Mouse (Mus musculus): ENCODE results near the gene Nr1d1. TPM values are rescaled to one million over a fixed set of nuclear protein-coding genes. Genes with fewer than 3 reads are reported as not detected.

The Nr1d1 gene
- polyA plus RNA-seq, 1 experiment from 2014 or later = 1.7 TPM

DNA sequence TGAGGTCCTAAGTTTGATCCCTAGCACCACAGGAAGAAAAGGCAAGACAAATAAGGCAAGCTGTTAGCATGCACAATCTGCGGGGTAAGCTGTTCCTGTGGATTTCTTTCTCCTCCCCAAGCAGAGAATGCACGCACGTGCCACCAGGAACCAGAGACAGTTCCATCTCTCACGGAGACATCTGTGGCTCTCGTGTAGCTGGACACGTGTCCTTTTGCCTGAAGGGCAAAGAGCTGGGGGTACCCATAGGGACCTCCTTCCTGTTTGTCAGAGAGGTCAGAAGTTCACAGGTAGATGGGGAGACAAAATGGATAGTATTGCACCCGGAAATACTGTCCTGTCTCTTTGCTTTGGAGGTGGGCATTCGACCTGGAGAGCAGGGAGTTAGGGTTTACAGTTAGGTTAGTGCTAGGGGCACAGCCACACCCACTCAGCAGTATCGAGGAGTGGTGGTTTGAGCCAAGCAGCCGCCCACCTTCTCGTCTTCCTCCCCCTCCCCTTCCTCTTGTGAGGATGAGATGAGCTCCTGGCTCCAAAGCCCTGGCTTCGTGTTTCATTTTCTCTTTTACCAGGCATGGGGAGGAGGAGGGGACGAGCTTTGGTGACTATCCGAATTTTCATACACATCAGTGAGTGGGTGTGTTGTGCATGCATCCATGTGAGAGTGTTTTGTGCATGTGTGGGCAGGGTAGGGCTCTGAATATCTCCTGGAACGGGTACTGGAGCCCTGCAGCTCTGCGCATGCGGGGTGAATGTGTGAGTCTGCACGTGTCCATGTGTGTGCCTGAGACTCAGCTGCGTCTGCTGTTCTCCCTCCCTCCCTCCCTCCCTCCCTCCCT is 28.1 kb downstream of the Nr1d1 start:
- H3K4me3 ChIP-seq = peak overlapping the region; percentile 22; the same call in 1 of the 2 replicates
- ATAC-seq (ENCODE audit: insufficient number of reproducible peaks, insufficient read depth, low FRiP score, low TSS enrichment) = peak; percentile 76
- 5% methylated on average over 17 of the region's 19 CpGs for WGBS
- peak overlapping the region; percentile 1; the same call in 1 of the 2 replicates for H3K9ac ChIP-seq
- H3K27ac ChIP-seq = peak overlapping the region; percentile 85
- peaks cover 94% of the 10 kb centered on the region for H3K4me1 ChIP-seq
- H3K27me3 ChIP-seq = no peaks in the 10 kb centered on the region
- no peaks in the 10 kb centered on the region for H3K36me3 ChIP-seq
- no peaks in the 10 kb centered on the region for H3K9me3 ChIP-seq
- peak overlapping the region; percentile 46 for H3K4me2 ChIP-seq (replicated peaks)

DNA sequence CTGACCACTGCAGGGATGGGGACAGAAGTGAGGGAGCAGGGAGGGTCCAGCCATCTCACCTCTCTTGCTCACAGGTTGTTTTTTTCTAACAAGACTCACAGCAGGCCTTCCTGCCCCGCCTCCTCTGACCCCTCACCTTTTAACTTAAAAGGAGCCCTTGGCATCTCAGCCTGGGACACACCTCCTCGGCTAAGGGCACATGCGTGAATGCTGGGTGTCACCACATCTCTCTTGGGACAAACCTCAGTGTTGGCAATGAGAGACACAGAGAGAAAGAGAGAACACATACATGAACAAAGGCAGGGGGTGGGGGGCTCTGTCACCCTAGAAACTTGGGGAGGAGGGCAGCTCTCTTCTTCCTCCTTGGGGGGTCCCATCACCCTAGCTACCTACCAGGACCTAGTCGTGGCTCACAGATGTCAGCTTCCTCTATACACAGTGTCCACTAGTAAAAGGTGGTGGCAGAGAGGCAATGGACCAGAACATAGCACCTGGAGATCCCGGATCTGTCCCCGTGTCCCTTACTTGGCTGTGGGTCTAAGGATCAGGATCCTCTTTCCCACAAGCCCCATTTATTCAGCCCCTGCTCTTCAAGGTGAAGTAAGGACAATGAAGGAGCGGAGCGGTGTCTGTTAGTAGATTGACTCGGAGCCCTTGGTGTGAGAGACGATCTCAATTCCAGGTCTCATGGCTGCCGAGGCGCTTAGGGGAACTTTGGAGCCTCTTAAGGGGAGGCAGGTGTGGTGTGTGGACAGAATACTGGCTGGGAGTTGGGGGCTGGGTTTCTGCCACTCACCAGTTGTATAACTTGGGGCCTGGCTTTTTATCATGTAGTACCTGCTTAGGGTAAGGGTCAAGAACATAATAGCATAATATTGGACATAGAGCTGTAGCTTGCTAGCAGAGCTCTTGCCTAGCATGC is 28.9 kb downstream of the Nr1d1 start:
- Histone ChIP-seq H3K4me2 (replicated peaks) (peak overlapping the region; percentile 46; the same call in 1 of the 2 replicates), H3K9ac (no peak overlapping the region), H3K9me3 (no peaks in the 10 kb centered on the region), H3K36me3 (no peaks in the 10 kb centered on the region), H3K4me3 (no peak overlapping the region), H3K27me3 (no peaks in the 10 kb centered on the region), H3K27ac (peak overlapping the region; percentile 85), H3K4me1 (peaks cover 88% of the 10 kb centered on the region)
- WGBS = 49% methylated on average over 12 of the region's 12 CpGs
- ATAC-seq (ENCODE audit: insufficient number of reproducible peaks, insufficient read depth, low FRiP score, low TSS enrichment) = no peak

DNA sequence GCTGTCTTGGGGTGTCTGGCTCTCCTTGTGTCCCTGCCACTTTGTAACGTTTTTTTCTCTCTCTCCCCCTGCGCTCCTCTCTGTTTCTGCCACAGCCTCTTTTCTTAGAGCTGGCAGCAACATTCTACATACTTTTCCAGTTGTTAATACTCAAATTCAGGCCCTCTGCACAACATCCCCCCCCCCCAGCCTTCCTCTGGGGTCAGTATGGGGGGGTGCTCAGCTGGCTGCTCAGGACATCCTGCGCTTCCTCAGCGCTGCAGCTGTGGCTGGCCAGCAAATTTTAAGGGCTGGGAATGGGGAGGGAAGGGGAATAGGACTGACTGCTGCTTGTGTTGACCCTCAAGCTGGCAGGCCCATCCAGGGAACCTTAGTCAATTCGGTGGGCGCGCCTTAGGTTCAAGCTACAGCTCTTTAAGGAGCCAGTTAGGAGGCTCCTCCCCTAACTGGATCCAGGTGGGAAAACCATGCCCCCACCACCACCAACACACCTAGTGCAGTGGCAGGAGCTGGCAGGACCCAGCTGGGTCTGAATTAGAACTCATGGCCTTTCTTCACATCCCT is 30.6 kb downstream of the Nr1d1 start:
- no peaks in the 10 kb centered on the region for H3K36me3 ChIP-seq
- peak overlapping the region; percentile 77 for H3K27ac ChIP-seq
- 38% methylated on average over 7 of the region's 7 CpGs for WGBS
- no peaks in the 10 kb centered on the region for H3K9me3 ChIP-seq
- no peak for ATAC-seq (ENCODE audit: insufficient number of reproducible peaks, insufficient read depth, low FRiP score, low TSS enrichment)
- peaks cover 87% of the 10 kb centered on the region for H3K4me1 ChIP-seq
- no peaks in the 10 kb centered on the region for H3K27me3 ChIP-seq
- peak overlapping the region; percentile 69; the same call in 1 of the 2 replicates for H3K4me3 ChIP-seq
- H3K4me2 ChIP-seq (replicated peaks) = peak overlapping the region; percentile 81
- peak overlapping the region; percentile 39; the same call in 1 of the 2 replicates for H3K9ac ChIP-seq

DNA sequence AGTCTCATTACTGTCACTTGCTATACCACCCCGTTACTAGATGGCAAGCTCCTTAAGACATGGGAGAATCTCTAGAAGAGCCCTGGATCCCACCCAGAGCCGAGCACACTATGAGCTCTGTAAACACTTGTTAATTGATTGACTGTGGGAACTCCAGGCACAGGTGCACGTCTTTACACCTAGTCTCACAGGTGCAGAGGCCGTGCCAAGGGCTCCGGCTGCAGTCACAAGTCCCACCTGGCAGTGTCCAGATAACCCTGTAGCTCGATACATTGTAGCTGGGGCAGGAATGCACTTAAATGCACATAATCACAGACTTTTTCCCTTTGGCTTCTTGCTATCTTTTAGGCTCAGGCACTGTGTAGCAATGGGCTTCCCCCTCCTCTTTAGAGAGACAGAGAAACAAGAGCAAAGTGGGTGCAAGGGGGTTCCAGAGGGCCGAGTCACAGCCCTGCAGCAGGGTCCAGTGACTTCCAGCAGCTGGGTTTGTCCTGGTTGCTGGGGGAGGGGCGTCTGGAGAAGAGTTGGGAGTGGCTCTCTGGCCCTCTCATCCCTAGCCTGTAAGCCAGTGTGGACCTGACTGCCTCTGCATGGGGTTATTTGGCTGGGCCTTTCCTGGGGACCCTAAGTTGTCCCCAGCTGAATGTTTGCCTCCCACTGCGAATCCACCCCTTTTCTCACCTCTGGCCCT is 31.3 kb downstream of the Nr1d1 start:
- H3K36me3 ChIP-seq = no peaks in the 10 kb centered on the region
- no peaks in the 10 kb centered on the region for H3K9me3 ChIP-seq
- H3K4me3 ChIP-seq = peak overlapping the region; percentile 69
- peaks cover 80% of the 10 kb centered on the region for H3K4me1 ChIP-seq
- 7% methylated on average over 9 of the region's 9 CpGs for WGBS
- no peaks in the 10 kb centered on the region for H3K27me3 ChIP-seq
- peak overlapping the region; percentile 39; the same call in 1 of the 2 replicates for H3K9ac ChIP-seq
- peak overlapping the region; percentile 81 for H3K4me2 ChIP-seq (replicated peaks)
- no peak for ATAC-seq (ENCODE audit: insufficient number of reproducible peaks, insufficient read depth, low FRiP score, low TSS enrichment)
- H3K27ac ChIP-seq = peak overlapping the region; percentile 77

DNA sequence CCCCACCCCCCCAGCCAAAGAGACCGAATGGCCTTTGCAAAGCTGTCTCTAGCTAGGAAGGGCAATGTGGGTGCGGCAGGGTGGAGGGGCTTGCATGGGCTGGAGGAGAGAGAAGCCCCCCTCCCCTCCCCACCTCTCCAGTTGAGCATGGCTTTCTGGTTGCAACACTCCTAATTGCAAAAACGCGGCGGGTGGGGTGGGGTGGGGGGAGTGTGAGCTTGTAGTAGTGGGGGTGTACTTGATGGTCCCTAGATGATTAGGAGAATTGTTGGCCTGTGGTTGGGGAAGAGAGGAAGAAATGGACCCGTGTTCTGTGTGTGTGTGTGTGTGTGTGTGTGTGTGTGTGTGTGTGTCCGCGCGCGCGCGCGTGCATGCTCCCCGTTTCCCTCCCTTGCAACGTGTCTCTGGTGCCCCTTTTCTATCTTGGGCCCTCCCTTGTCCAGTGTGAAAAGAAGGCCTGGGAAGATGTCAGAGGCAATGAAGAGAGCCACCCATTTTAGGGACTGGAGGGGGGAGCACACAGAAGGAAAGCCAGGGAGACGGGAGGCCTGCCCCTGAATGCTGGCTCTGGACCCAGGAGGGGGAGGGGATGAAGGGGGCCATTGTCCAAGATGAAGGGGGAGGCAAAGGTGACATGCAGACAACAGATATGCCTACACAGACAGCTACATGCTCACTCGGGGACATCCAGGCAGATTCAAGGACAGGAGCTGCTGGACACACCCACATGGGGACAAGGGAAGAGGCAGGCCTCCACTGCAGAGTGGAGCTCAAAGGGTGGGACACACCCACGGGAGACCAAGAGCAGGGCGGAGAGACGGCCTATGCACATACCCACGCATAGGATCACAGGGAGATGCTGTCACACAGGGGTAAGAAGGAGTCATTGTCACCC is 32.5 kb downstream of the Nr1d1 start:
- H3K36me3 ChIP-seq = no peaks in the 10 kb centered on the region
- peak overlapping the region; percentile 69 for H3K4me3 ChIP-seq
- H3K27me3 ChIP-seq = no peaks in the 10 kb centered on the region
- 8% methylated on average over 21 of the region's 21 CpGs for WGBS
- H3K9me3 ChIP-seq = no peaks in the 10 kb centered on the region
- peak overlapping the region; percentile 73 for H3K27ac ChIP-seq
- H3K4me1 ChIP-seq = peaks cover 68% of the 10 kb centered on the region
- H3K4me2 ChIP-seq (replicated peaks) = peak overlapping the region; percentile 81
- H3K9ac ChIP-seq = peak overlapping the region; percentile 88
- no peak for ATAC-seq (ENCODE audit: insufficient number of reproducible peaks, insufficient read depth, low FRiP score, low TSS enrichment)

DNA sequence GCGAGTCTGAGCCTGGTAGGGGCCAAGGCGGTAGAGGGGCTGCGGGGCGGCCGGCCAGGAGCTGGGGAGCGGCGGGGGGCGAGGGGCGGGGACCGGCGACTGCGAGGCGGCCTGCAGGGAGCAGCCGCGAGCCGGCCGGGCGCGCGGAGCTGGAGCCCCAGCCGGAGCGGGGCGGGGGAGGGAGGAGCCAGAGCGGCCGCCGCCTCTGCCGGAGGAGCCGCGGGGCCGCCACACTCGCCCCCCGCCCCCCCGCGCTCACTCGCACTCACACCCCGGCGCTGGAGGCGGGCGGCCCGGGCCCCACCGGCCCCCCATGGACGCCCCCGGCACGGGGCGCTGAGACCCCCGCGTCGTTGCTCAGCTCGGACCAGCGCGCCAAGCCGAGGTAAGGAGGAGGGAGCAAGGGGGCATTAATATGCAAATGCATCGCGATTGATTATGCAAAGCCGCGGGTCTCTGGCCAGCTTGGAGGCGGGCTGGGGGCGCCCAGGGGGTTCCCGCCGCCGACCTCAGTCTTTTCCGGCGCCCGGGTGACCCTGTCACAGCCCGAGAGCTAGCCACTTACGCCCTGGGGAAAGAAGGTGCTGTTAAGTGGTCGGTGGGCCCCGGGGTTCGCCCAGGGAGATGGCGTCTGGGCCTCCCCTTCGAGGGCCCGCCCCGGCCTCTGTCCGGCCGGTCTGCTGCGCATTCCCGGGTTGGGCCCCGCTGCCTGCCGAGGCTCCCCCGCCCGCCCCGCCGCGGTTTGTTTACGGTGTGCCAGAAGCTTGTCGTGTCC is 33.3 kb downstream of the Nr1d1 start:
- H3K9ac ChIP-seq = peak overlapping the region; percentile 88
- H3K4me2 ChIP-seq (replicated peaks) = peak overlapping the region; percentile 81
- H3K27ac ChIP-seq = peak overlapping the region; percentile 73
- no peaks in the 10 kb centered on the region for H3K27me3 ChIP-seq
- no peaks in the 10 kb centered on the region for H3K9me3 ChIP-seq
- no peaks in the 10 kb centered on the region for H3K36me3 ChIP-seq
- H3K4me3 ChIP-seq = peak overlapping the region; percentile 69
- under 1% methylated on average over 75 of the region's 86 CpGs for WGBS
- peaks cover 60% of the 10 kb centered on the region for H3K4me1 ChIP-seq
- peak; percentile 55 for ATAC-seq (ENCODE audit: insufficient number of reproducible peaks, insufficient read depth, low FRiP score, low TSS enrichment)

DNA sequence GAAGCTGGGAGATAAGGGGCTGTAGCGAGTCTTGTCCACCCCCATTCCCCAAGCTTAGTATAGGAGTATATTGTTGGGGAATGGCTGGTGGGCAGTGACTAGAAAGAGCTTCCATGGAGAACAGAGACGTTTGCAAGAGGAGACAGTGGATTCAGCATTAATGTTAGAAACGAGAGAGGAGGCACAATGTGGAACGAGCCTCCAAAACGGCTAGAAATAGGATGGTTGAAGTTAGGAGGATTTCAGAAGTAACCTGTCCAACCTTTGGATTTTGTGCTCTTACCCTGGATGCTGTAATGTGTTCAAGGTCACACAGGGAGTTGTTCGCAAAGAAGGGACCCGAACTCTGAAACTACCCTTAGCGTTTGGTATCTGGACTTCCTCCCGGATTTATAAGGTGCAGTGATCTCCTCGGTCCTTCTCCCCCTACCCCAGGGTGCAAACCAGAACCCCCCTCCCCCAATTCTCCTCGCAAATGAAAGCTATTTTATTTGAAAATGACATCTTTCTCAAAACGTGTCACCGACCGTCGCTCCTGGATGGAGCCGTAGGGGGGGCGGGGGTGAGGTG is 34.0 kb downstream of the Nr1d1 start:
- no peak for ATAC-seq (ENCODE audit: insufficient number of reproducible peaks, insufficient read depth, low FRiP score, low TSS enrichment)
- under 1% methylated on average over 17 of the region's 17 CpGs for WGBS
- peak overlapping the region; percentile 86 for H3K27ac ChIP-seq
- H3K4me2 ChIP-seq (replicated peaks) = peak overlapping the region; percentile 81
- peaks cover 53% of the 10 kb centered on the region for H3K4me1 ChIP-seq
- no peaks in the 10 kb centered on the region for H3K27me3 ChIP-seq
- peak overlapping the region; percentile 69 for H3K4me3 ChIP-seq
- H3K9ac ChIP-seq = peak overlapping the region; percentile 88
- no peaks in the 10 kb centered on the region for H3K9me3 ChIP-seq
- no peaks in the 10 kb centered on the region for H3K36me3 ChIP-seq

DNA sequence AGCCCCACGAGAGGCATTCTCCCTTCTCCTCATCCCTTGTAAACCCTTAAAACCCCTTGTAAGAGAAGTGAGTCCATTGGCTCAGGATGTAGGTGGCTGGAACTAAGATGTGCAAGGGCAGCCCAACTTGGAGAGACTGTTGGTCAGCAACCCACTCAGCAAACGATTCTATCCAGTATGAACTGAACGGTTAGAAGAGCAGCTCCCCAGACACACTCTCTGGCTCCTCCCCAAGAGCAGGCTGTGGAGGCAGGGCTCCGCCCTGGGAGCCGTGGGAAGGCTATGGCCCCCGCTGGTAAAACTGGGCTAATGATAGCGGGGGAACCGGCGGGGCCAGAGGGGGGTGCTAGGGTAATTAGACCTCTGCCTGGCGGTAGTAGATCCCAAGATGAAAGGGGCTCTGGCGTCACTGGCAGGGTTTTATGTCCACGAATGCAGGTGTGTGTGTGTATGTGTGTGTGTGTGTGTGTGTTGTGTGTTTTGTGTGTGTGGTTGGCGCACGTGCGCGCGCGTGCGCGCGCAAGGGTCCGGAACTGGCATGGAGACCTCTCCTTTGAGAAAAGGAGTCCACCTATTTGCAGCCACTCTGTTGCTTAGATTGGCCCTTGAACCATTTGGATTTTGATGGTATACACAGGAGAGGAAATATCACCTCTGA is 34.6 kb downstream of the Nr1d1 start, which contains the start of gene Thra:
Gene Thra (plus strand): TSS at position 246 of the 658 bp plus-strand sequence.
- Histone ChIP-seq H3K4me3 (peak within 1 kb of the TSS; percentile 69), H3K27me3 (no peaks in the 10 kb centered on the region), H3K9ac (peak within 1 kb of the TSS; percentile 88), H3K4me2 (replicated peaks) (peak within 1 kb of the TSS; percentile 81), H3K4me1 (peaks cover 47% of the 10 kb centered on the region), H3K27ac (peak within 1 kb of the TSS; percentile 86), H3K36me3 (no peaks in the 10 kb centered on the region), H3K9me3 (no peaks in the 10 kb centered on the region)
- peak; percentile 29; the same call in 1 of the 2 replicates for ATAC-seq (ENCODE audit: insufficient number of reproducible peaks, insufficient read depth, low FRiP score, low TSS enrichment)
- WGBS = under 1% methylated on average over 22 of the region's 22 CpGs

DNA sequence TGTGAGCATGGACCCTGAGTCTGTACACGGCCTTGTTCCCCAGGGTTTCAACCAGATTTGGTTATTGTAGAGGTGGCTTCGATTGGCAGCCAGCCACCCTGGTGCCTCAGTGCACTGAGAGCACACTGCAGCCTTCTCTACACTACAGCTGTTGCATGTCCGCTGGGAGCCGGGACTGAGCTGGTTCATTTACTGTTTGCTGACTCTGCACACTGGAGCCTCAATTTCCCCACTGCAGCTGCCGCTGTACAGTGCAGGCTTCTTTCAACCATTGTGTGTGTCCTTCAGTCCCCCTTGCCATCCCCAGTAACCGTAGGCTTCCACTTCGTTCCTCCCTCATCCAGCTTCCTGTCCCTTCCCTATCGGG is 35.1 kb downstream of the Nr1d1 start:
- WGBS = 9% methylated on average over 8 of the region's 8 CpGs
- peak overlapping the region; percentile 69 for H3K4me3 ChIP-seq
- peak overlapping the region; percentile 81 for H3K4me2 ChIP-seq (replicated peaks)
- peak overlapping the region; percentile 86 for H3K27ac ChIP-seq
- peaks cover 44% of the 10 kb centered on the region for H3K4me1 ChIP-seq
- no peaks in the 10 kb centered on the region for H3K36me3 ChIP-seq
- H3K9me3 ChIP-seq = no peaks in the 10 kb centered on the region
- no peaks in the 10 kb centered on the region for H3K27me3 ChIP-seq
- H3K9ac ChIP-seq = 0 out of 2 replicates have a peak overlapping the region, but pooled peaks have one; percentile 50
- ATAC-seq (ENCODE audit: insufficient number of reproducible peaks, insufficient read depth, low FRiP score, low TSS enrichment) = 0 out of 2 replicates have a peak, but pooled peaks have one; percentile 26

Data from embryonic facial prominence, embryonic 12.5 days (tissue).